Mouse (Mus musculus): Measurements from ENCODE around the gene Wscd2. TPM values are rescaled to one million over a fixed set of nuclear protein-coding genes. Genes with fewer than 3 reads are reported as not detected.

Gene Wscd2
- polyA plus RNA-seq, 1 experiment from 2014 or later = 2.0 TPM

DNA sequence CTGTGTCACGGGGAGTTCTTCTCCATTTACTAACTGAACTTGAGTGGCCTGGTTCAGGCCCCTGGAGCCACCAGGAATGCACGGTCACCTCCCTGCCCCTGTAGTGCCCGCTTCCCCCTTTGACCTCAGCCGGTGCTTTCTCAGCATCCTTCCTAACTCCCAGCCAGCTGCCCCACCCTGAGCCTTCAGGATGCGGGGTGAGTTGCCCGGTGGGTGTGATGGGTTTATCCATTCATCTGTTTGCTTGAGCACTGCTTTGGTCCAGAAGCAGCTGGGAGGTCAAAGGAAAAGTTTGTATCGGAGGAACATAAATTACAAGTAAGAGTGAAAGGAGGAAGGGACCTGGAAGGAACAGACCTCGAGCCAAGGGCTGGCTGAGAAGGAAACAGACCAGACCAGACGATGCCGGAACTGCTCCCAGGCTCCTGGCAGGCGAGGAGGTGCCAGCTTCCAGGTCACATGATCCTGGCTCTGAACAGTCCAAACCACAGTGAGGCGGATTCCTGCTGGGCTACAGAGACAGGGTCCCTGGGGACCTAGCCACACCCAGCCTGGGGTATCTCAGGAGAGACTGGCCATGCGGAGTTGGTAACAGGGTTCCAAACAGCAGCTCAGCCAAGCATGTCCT is 144.0 kb downstream of the Wscd2 start:
- no peaks in the 10 kb centered on the region for H3K27me3 ChIP-seq (ENCODE audit: low read depth, poor library complexity, severe bottlenecking)
- peak; percentile 68 for DNase-seq (ENCODE audit: low spot score)
- H3K4me1 ChIP-seq = peaks cover 84% of the 10 kb centered on the region
- no peaks in the 10 kb centered on the region for H3K9me3 ChIP-seq (replicated peaks)
- peak overlapping the region; percentile 16 for H3K4me3 ChIP-seq
- 28% methylated on average over 13 of the region's 13 CpGs for WGBS
- no peaks in the 10 kb centered on the region for H3K36me3 ChIP-seq
- peak overlapping the region; percentile 79 for H3K27ac ChIP-seq

DNA sequence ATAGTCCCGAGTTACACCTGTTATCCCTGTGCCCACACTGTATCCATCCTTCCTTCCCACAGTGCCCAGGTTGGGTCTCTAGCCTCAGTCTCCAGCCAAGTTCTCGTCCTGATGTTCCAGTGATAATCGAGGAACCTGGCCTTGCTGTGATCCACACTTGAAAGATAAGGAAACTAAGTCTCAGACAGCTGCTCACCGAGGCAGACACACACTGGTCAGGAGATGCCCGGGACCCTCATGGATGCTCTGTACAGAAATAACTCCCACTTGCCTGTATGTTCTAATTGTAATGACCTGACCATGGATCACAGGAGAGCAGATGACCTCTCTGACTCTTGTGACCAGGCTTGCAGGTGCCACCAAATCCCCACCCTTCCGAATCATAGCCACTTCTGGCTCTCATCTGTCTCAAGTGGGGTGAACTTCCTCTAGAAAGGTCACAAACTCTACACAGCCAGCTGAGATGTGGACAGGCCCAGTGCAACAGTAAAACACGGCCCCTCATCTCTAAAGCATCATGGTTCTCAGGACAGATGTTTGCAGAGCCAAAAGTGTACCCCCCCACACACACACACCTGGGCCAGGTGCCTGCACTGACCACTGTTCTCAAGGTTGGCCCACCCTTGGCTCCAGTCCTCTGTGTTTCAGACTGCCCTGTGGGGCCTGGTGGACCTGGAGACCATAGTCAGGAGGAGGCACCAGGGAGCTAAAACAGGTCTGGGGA is 144.9 kb downstream of the Wscd2 start:
- no peaks in the 10 kb centered on the region for H3K27me3 ChIP-seq (ENCODE audit: low read depth, poor library complexity, severe bottlenecking)
- no peaks in the 10 kb centered on the region for H3K36me3 ChIP-seq
- peak overlapping the region; percentile 79 for H3K27ac ChIP-seq
- 83% methylated on average over 7 of the region's 7 CpGs for WGBS
- H3K4me1 ChIP-seq = peaks cover 88% of the 10 kb centered on the region
- no peak for DNase-seq (ENCODE audit: low spot score)
- H3K9me3 ChIP-seq (replicated peaks) = no peaks in the 10 kb centered on the region
- H3K4me3 ChIP-seq = no peak overlapping the region

DNA sequence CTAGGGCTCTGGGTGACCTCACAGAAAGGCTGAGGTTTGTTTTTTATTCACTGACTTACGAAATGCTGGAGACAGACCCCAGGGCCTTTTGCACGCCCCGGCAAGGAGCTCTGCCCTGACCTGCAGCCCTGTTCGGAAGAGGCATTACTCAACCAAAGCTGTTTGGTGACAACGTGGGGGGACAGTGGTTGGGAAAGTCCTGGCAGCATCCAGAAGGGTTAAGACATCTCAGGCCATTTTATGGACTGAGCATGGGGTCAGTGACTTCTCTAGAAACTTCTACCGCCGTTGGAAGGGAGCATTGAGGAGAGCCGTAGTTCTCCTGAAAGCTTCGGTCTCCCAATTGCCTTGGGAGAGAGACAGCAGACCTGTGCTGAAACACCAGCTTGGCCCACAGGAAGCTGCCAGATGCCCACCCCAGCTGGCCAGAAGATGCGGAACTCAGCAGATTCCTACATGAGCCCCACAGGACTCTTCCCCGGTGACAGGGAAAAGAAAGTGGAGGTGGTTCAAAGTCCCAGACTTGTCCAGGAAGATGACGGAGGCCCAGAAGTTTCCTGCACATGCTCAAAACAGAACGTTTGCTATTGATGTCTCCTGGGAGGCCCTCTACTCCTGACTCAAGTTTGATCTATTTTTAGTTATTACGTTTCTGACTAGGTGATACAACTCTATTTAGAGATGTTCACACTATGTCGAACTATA is 145.9 kb downstream of the Wscd2 start:
- Histone ChIP-seq H3K4me1 (peaks cover 88% of the 10 kb centered on the region), H3K4me3 (no peak overlapping the region), H3K27ac (peak overlapping the region; percentile 79; the same call in 1 of the 2 replicates), H3K27me3 (ENCODE audit: low read depth, poor library complexity, severe bottlenecking) (no peaks in the 10 kb centered on the region), H3K9me3 (replicated peaks) (no peaks in the 10 kb centered on the region), H3K36me3 (no peaks in the 10 kb centered on the region)
- DNase-seq (ENCODE audit: low spot score) = no peak
- 83% methylated on average over 15 of the region's 15 CpGs for WGBS

DNA sequence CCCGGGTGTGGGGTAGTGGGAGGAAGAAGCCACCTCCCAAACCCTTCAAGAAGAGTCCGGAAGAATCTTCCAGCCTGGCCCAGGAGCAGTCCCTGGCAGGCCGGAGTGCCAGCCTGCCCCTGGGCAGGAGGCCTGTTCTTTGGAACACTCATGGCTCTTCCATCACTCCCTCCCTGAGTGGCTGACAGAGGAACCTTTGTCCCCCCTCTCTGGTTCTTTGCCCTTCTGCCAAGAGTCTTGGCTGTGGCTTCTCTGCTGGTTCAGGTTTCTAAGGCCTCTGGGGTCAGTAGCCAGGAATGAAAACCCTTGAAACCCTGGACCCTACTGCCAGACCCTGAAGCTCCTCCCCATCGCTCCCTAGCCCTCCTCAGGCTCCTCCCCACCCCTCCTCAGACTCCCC is 147.5 kb downstream of the Wscd2 start:
- H3K4me1 ChIP-seq = peaks cover 75% of the 10 kb centered on the region

DNA sequence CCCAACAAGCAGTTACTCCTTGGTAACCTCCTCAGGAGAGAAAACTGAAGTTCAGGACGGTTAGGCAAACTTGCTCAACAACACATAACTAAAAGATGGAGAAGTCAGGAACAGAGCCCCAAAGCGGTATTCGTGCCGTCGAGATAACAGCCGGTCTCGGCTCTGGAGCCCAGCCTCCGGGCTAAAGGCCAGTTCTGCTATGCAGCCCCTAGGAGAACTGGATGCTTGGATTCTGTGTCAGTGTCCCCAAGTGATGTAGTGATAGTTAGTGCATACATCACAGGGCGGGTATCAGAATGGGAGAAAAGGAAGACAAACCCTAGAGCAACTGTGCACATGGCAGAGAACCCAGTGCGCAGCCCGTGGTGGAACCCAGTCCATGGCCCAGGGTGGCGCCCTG is 147.9 kb downstream of the Wscd2 start:
- 87% methylated on average over 12 of the region's 12 CpGs for whole genome bisulfite sequencing
- peaks cover 75% of the 10 kb centered on the region for H3K4me1 ChIP-seq
- no peak overlapping the region for H3K4me3 ChIP-seq
- no peaks in the 10 kb centered on the region for H3K9me3 ChIP-seq (replicated peaks)
- peak overlapping the region; percentile 42; the same call in 1 of the 2 replicates for H3K27ac ChIP-seq
- no peaks in the 10 kb centered on the region for H3K27me3 ChIP-seq (ENCODE audit: low read depth, poor library complexity, severe bottlenecking)
- H3K36me3 ChIP-seq = no peaks in the 10 kb centered on the region
- no peak for DNase-seq (ENCODE audit: low spot score)

More for the DNA sequence above, 147.5 kb downstream of the Wscd2 start:
- peak overlapping the region; percentile 42; the same call in 1 of the 2 replicates for H3K27ac ChIP-seq
- H3K4me3 ChIP-seq = no peak overlapping the region
- no peaks in the 10 kb centered on the region for H3K9me3 ChIP-seq (replicated peaks)
- H3K36me3 ChIP-seq = no peaks in the 10 kb centered on the region
- WGBS = 90% methylated on average over 4 of the region's 4 CpGs
- DNase-seq (ENCODE audit: low spot score) = no peak
- no peaks in the 10 kb centered on the region for H3K27me3 ChIP-seq (ENCODE audit: low read depth, poor library complexity, severe bottlenecking)

DNA sequence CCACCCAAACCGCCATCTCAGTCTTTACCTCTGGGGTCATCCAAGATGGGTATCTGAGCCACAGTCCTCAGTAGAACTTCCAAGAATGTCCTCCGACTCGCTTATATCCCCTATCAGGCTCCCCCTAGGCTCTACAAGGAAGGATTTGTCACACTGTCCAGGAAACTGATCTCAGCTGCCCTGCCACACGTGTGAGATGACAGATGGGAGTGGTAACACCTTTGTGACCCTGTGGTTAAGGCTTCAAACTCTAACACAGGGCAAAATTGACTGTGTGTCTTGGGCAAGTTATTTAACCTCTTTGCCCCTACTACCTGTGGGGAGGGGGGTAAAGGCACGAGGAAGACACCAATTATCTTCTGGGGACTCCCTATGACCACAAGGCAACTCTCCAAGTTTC is 149.0 kb downstream of the Wscd2 start:
- no peak for DNase-seq (ENCODE audit: low spot score)
- H3K4me3 ChIP-seq = no peak overlapping the region
- H3K27ac ChIP-seq = no peak overlapping the region
- H3K4me1 ChIP-seq = peaks cover 75% of the 10 kb centered on the region
- H3K36me3 ChIP-seq = no peaks in the 10 kb centered on the region
- 71% methylated on average over 5 of the region's 5 CpGs for WGBS
- no peaks in the 10 kb centered on the region for H3K9me3 ChIP-seq (replicated peaks)
- no peaks in the 10 kb centered on the region for H3K27me3 ChIP-seq (ENCODE audit: low read depth, poor library complexity, severe bottlenecking)

Other genes with a start within 250 kb of the Wscd2 start
- 13.4 and 15.1 TPM in 2 replicates for gene Sgsm1, start 179.5 kb upstream of the Wscd2 start, polyA plus RNA-seq (2016; fragmentation: Nextera tagmentation; extraction: Ambion mirVana)
- gene Aym1, start 133.0 kb upstream of the Wscd2 start, polyA plus RNA-seq (2016; fragmentation: Nextera tagmentation; extraction: Ambion mirVana) = not detected in 2 replicates
- gene Cmklr1, start 160.1 kb downstream of the Wscd2 start, polyA plus RNA-seq (2016; fragmentation: Nextera tagmentation; extraction: Ambion mirVana) = 2.3 and 3.4 TPM in 2 replicates
- not detected in 2 replicates for gene 1700069L16Rik, start 234.4 kb downstream of the Wscd2 start, polyA plus RNA-seq (2016; fragmentation: Nextera tagmentation; extraction: Ambion mirVana)
- 3.3 and 3.4 TPM in 2 replicates for gene Ficd, start 245.5 kb downstream of the Wscd2 start, polyA plus RNA-seq (2016; fragmentation: Nextera tagmentation; extraction: Ambion mirVana)

Measured in limb, embryonic 10.5 days (tissue).